Mouse (Mus musculus) CH12.LX (cell line): ENCODE measurements around the gene Armc3.

Source experiments
- CTCF ChIP-seq, 2 experiments: IDR thresholded peaks in 1 of 2; conservative IDR thresholded peaks in 1 of 2; 2 replicates each; pipeline ENCODE4 v1.5.1; 2011 to 2012; ENCODE audit warnings: low read depth in 2 of 2, low read length in 2 of 2, improper control_type of control experiment in 1 of 2, inconsistent platforms in 1 of 2, mild to moderate bottlenecking in 1 of 2, moderate library complexity in 1 of 2
- E2F4 ChIP-seq: IDR thresholded peaks from 2 replicates; pipeline ENCODE4 v1.6.1; 2011; ENCODE audit warnings: low read depth, low read length, improper control_type of control experiment; ENCODE audit not compliant: insufficient replicate concordance
- EP300 ChIP-seq: IDR thresholded peaks from 2 replicates; pipeline ENCODE4 v1.6.1; 2011; ENCODE audit warnings: low read length, improper control_type of control experiment
- ETS1 ChIP-seq: conservative IDR thresholded peaks from 2 replicates; pipeline ENCODE4 v1.6.1; 2012; ENCODE audit warnings: low read depth, mild to moderate bottlenecking, inconsistent platforms, low read length, improper control_type of control experiment, moderate library complexity
- GABPA ChIP-seq: IDR thresholded peaks from 2 replicates; pipeline ENCODE4 v1.6.1; 2012; ENCODE audit warnings: low read depth, low read length, improper control_type of control experiment, inconsistent platforms; ENCODE audit not compliant: insufficient replicate concordance
- POLR2A ChIP-seq: IDR thresholded peaks from 2 replicates; pipeline ENCODE4 v1.6.1; 2011; ENCODE audit warnings: low read depth, mild to moderate bottlenecking, improper control_type of control experiment, low read length
- SIN3A ChIP-seq: IDR thresholded peaks from 2 replicates; pipeline ENCODE4 v1.6.1; 2012; ENCODE audit warnings: low read length, improper control_type of control experiment, inconsistent platforms
- ZKSCAN1 ChIP-seq: IDR thresholded peaks from 2 replicates; pipeline ENCODE4 v1.6.1; 2012; ENCODE audit warnings: low read depth, inconsistent platforms, low read length, improper control_type of control experiment, borderline replicate concordance
- ZMIZ1 ChIP-seq: IDR thresholded peaks from 2 replicates; pipeline ENCODE4 v1.6.1; 2012; ENCODE audit warnings: low read depth, mild to moderate bottlenecking, inconsistent platforms, low read length, improper control_type of control experiment
- ZNF384 ChIP-seq: IDR thresholded peaks from 2 replicates; pipeline ENCODE4 v1.6.1; 2012; ENCODE audit warnings: low read depth, low read length, improper control_type of control experiment, inconsistent platforms

GRCm38 (mm10) chr2:19292366-19292765 is 93.3 kb downstream of the Armc3 start:
- no peak for TF ChIP-seq ZNF384
- TF ChIP-seq CTCF (conservative IDR thresholded peaks at IDR 0.05 in 1 of 2, IDR thresholded peaks at IDR 0.05 in 1 of 2; ENCODE audit: low read depth in 2 of 2, low read length in 2 of 2), result no peak
- no peak for TF ChIP-seq SIN3A
- TF ChIP-seq E2F4, result no peak
- no peak for TF ChIP-seq POLR2A
- no peak for TF ChIP-seq ZMIZ1
- TF ChIP-seq ETS1, result no peak
- TF ChIP-seq ZKSCAN1, result no peak
- no peak for TF ChIP-seq EP300
- TF ChIP-seq GABPA, result no peak
